Mouse (Mus musculus): ENCODE measurements at regions not wholly inside any gene's neighbourhood (a gene's known extent, or its start where the extent isn't known, plus 50 kb on each side); places are given as distances from the start of the nearest gene placed in this dataset.

GRCm38 (mm10) chr12:97977633-97978032 lies 281.6 kb downstream of the Galc start:
- TF ChIP-seq CTCF (IDR thresholded peaks at IDR 0.05; ENCODE audit: extremely low read depth, insufficient read length, insufficient replicate concordance, low read depth, low read length) (no peak), POLR2A (IDR thresholded peaks at IDR 0.05; ENCODE audit: low read depth, low read length) (no peak)
